Mouse (Mus musculus): ENCODE measurements at regions not wholly inside any gene's neighbourhood (a gene's known extent, or its start where the extent isn't known, plus 50 kb on each side); places are given as distances from the start of the nearest gene placed in this dataset.

DNA sequence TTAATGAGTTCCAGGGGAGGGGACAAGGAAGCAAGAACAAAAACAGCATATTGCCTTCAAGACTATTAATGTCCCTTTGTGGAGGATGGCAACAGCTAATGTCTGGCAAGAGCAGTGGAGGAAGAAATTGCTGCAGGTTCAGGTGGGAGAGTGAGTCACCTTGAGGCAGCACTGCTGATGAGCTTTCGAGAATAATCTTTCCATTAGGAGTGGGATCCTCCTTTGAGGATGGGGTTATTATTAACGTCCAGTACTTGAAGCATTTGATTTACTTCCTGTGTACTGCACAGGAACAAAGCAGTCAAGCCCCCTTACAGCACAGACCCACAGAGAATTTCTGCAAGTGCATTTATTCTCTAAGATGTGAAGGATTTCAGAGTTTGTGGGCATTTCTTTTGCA lies 671.2 kb upstream of the Stxbp6 start:
- no peak for DNase-seq (ENCODE audit: low spot score)

DNA sequence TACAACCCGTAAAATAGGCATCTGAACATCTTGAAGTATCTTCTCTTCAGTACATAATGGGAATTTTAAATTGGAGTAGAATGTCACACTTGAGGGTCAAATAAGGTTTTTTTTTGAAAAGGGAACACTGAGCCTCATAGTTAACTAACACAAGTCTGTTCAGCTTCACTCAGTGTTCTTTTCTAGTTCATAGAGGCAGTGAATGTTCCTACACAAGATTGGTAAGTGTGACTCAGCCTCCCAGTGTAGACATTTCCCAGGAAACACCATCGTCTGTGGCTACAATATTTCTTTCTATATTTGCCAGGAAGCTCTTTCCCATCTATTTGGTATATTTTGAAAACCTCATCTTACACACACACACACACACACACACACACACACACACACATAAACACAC lies 670.1 kb upstream of the Stxbp6 start:
- DNase-seq (ENCODE audit: low spot score): no peak

GRCm38 (mm10) chr12:45733661-45734060 lies 659.2 kb upstream of the Stxbp6 start:
- no peak for DNase-seq (ENCODE audit: low spot score)

DNA sequence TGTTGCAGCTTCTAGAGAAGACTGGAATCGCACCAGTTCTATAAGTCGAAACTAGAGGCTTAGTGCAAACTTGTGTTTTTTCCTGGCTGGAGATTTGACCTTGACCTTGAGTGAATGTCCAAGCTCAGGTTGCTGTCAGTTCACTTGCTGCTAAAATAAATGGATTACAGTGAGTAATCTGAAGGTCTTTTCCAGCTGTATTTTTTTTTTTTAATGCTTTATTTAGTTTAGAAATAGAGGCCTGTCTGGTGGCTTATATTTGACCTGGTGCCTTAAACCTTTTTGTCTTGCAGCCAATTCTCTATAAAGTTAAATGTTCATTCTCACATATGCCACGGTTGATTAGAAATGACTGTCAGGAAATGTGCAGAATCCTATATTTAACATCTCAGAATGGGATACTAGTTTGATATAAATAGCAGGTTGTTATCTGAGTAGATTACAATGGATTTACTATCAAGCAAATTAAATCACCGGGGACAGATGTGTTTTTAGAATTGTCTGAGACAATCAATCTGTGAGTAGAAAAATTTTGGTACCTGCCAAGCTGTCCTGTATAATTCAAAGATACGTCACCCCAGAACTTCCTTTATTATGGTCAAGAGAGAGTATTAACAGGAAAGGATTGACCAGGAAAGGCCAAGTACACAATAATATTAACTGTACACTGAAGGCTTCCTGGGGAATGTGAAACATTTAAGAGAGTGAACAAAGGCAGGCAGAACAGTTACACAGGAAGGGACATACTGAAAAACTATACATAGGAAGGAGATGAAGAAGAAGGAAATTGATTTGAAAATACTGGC lies 650.3 kb upstream of the Stxbp6 start:
- DNase-seq (ENCODE audit: low spot score): no peak

DNA sequence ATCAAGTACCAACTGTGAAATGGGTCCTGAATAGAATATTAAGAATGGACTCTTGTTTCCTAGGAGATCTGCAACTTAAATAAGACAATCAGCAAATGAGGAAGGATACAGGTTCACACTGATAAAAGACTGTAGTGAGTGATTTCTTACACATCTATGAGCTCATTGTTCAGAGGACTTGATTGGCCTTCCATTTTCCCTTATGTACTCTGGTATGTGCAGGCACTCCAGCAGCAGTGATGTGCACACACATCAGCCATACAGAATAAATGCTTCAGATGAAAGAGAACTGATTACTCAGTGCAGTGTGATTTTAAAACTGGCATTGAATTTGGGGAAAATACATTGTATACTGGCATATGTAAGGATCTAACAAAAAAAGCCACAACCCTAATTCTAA lies 636.8 kb upstream of the Stxbp6 start:
- no peak for DNase-seq (ENCODE audit: low spot score)

GRCm38 (mm10) chr12:45710766-45711165 lies 636.3 kb upstream of the Stxbp6 start:
- DNase-seq (ENCODE audit: low spot score): no peak

DNA sequence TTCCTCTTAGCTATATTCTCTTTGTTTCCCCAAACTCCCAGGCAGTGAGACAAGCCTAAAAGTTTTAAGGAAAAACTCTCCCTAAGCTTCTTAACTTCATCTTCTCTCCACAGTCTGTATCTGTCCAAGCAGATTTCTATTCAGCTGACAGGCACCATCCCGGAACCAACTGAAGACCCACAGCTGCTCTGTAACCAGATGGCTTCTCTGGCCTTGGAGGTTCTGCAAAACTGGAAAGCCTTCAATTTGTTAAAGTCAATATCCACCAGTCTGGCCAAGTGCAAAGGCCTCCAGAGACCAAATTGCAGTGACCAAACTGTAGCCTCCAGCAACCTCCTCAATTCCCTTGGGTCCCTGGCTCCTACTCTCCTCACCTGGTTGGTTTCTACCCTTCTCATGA lies 614.8 kb upstream of the Stxbp6 start:
- no peak for DNase-seq (ENCODE audit: low spot score)

DNA sequence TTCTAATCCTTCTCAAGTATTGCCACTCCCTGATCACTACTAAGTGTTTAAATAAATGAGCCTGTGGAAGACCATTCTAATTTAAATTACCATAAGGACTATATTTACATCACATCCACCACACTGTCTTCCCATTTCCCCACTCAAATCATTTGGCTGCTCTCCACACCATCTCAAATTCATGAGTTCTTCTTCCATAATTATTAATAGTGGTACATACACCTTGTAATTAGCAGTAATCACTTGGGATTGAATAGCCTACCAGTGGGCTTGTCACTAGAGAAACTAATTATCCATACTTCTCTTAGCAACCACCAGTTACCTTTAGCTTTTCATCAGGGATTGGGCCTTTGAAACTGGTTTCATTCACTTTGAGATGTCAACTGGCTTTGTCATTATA lies 612.3 kb upstream of the Stxbp6 start:
- DNase-seq (ENCODE audit: low spot score): no peak

GRCm38 (mm10) chr12:45672361-45672760 lies 597.9 kb upstream of the Stxbp6 start:
- DNase-seq (ENCODE audit: low spot score): no peak

DNA sequence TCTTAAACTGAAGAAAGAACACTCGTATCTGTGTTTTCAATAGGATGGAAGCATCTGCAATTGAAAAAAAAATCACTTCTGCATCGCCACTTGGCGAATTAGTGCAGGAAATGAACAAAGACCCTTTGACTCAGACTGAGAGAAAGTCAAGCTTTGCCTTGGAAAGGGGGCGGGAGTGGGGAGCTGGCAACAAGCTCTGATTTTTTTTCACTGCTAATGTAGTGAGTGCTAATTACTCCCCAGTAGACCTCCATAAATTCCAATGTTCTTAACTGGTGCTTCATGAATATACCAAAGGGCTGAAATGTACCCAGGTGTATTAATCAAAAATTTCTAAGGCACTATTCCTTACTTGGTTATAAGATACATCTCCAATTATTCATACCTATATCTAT lies 597.0 kb upstream of the Stxbp6 start:
- DNase-seq (ENCODE audit: low spot score): no peak

- no peak for DNase-seq (ENCODE audit: low spot score)
Measured at GRCm38 (mm10) chr12:45670874-45671553, 596.5 kb upstream of the Stxbp6 start.

DNA sequence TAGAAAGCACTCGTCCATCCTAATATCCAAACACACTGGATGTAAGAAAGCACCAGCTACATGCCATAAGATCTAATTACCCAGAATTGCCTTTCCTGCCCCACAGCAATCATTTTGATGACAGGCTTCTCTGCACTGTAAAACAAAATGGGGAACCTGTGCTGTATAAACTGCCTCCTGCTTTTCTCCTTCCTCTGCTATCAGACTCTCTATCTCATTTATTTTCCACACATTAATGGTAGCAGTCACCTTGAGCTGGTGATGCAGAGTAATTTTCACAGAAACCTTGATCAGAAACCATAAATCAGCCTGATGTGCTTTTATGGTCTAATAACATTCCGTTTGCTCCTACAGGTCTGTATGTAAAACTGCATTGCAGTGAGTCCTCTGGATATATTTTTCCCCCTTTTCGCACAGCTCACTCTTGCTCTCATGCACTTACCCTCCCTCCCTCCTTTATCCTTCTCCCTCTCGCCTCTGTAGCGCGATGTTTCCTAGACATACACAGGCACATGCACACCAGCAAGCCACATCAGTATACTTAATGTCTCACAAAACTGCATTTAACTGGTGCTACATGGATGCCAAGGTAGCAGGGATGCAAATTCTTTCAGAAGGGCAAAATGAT lies 595.9 kb upstream of the Stxbp6 start:
- no peak for DNase-seq (ENCODE audit: low spot score)

DNA sequence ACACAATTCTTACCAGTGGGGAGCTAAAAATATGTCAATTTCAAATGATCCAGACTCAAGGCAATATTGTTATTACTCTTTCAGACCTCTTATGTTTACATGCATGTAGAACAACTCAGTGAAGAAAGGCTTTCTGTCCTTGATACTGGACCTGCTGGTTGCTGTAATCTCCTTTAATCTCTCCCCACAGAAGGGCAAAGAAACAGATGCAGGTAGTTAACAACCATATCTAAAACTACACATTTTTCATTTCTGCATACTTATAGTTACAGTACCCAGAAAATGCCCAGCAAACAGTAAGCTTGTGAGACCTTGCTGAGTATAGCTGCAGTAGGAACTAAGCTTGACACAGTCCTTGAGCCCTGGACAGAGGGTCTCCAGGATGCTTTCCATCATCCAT lies 585.1 kb upstream of the Stxbp6 start:
- no peak for DNase-seq (ENCODE audit: low spot score)

DNA sequence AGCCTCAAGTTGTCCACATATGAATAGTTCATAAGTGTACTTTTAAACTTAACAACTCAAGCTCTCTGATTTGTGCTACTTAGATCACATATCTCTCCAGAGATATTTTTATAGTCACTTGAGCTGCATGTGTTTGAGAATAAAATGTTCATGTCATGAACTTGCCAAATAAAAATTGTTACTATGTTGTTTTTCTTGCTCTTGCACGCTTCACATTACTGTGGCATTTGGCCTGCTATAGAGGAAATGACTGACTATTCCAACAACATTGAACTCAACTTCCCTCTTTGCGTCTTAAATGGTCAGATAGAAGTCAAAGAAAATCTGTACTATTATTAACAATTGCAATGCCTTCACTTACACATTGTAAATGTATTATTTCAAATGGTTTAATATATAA lies 582.1 kb upstream of the Stxbp6 start:
- no peak for DNase-seq (ENCODE audit: low spot score)

DNA sequence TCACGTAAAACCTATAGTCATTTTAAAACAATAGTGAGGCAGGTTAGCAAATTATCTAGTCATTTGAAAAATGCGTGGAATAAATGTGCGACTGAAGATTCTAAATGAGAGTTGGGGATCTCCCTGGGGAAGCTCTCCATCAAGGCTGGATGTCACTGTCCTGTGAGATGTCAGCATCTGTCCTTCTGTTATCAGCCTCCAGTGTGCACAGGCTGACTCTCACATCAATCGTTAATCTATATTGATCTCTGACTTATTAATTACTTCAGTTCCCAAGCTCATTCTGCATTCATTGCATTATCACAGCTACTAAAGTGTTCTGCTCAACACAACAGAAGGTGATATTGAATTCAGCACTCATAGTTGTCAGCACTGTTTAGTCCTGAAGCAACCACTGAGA lies 574.1 kb upstream of the Stxbp6 start:
- no peak for DNase-seq (ENCODE audit: low spot score)

DNA sequence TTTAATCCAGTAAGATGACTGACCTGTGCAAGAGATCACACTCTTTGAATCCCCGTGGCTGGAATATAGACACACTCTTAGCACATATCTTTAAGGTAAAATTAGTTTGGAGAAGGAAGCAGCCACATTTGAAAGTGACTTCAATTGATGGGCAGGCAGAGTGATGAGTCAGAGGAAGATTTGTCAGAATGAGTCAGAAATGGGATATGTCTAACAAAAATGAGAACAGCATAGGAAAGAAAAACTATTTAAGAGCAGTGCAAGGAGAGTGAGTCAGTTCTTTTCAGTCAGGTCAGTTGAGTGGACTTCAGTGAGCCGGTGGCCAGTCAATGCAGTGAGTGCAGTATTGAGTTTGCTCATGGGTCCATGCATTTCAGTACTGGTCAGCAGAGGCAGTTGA lies 569.7 kb upstream of the Stxbp6 start:
- no peak for DNase-seq (ENCODE audit: low spot score)

DNA sequence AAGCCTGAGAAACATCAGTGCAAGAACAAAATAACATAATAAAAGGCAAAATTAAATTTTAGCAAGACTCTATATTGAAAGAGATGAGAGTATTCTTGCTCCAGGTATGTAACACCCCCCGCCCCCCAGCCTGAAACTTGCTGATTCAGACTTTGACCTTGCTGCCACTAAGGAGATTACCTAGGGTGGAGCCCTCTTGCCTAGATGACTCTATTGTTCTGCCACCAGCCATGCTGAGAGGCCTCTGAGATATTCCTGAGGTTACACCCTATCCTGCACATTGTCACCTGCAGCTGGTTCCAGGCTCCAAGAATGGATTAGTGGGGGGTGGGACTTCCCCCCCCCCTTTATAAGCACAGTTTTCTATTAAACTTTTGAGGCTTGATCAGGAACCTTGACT lies 548.3 kb upstream of the Stxbp6 start:
- DNase-seq (ENCODE audit: low spot score): no peak

- DNase-seq (ENCODE audit: low spot score): no peak
Measured at GRCm38 (mm10) chr12:45620056-45620455, 545.5 kb upstream of the Stxbp6 start.

- no peak for DNase-seq (ENCODE audit: low spot score)
Measured at GRCm38 (mm10) chr12:45614509-45615150, 540.1 kb upstream of the Stxbp6 start.

DNA sequence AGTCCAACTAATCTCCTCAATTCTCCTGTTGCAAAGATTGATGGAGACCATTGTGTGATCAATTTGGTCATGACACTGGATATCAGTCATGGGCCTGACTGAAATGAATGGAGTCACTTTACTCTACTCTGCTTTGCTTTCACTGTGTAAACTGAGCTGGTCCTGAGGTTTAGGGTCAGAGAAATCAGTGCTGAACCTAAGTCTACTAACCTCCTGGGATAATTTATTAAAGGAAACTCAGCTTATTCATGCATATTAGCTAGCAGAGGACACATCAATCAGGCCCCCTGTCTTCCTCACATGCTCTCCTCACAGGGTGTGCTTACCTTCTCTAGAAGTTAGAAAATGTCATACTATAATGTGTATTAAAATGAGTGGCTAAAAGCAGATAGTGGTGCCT lies 539.6 kb upstream of the Stxbp6 start:
- DNase-seq (ENCODE audit: low spot score): no peak

DNA sequence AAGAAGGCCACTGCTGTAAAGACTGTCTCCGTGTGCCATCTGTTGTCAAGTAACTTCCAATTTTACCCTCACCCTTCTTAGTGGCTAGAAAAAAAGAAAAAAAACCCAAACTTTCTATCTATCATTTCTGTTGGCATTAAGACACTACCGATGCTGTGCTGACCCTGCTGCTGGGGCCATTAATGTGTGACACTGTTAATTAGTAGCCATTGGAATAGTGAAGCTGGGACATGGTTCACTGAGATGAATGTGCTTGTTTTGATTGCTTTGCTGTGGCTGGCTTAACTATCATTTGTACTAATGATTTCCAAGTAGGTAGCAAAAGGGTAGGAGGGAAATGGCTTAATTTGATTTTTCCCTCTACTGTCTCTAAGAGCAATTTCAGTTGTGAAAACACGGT lies 524.9 kb upstream of the Stxbp6 start:
- DNase-seq (ENCODE audit: low spot score): no peak

DNA sequence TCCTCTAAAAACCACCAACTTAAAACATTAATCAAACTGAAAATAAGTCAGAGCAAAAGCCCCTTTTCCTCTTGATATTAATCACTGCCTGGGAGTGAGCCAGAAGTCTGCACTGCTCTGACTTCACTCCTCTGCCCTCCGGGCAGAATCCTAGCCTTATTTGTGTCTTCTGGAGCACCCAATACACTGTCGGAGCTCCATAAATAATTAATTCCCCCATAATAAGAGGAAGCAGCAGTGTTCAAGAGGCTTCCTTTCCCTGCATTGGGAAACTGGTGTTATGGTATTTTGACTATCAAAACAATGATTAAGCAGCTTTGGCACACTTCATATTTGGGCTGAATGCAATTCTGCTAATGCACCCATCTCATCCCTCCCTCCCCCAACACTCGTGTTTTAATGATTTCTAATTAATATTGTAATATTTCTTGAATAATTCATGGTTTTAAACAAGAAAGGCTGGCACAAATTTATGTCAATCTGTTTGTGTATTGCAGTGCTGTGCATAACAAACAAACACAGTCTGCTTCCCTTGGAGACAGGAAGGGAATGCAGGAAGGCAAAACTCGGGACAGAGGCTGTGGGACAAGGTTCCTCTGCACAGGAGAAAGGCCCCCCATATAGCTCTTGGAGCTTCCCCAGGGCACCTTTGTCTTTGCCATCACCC lies 523.5 kb upstream of the Stxbp6 start:
- DNase-seq (ENCODE audit: low spot score): no peak
